Mouse (Mus musculus) myocyte (in vitro differentiated cells): ENCODE measurements around the gene Gorab. TPM values are rescaled to one million over a fixed set of nuclear protein-coding genes. Genes with fewer than 3 reads are reported as not detected.
A peak's percentile ranks its signal among the peaks of the same experiment; 100 is the strongest.

ENCODE experiments used
- H3K27me3 ChIP-seq: one replicate; pipeline ENCODE4 v1.6.1; 2011; ENCODE audit not compliant: control insufficient read depth, insufficient read depth, insufficient read length
- H3K36me3 ChIP-seq: one replicate; pipeline ENCODE4 v1.6.1; 2011; ENCODE audit not compliant: control insufficient read depth, insufficient read depth
- H3K4me2 ChIP-seq: one replicate; pipeline ENCODE4 v1.6.1; 2011; ENCODE audit warnings: low read depth, control low read depth
- H3K4me3 ChIP-seq: one replicate; pipeline ENCODE4 v1.5.1; 2011; ENCODE audit warnings: mild to moderate bottlenecking, control low read depth, moderate library complexity
- H3K79me2 ChIP-seq: one replicate; pipeline ENCODE4 v1.6.1; 2011; ENCODE audit not compliant: control insufficient read depth, insufficient read depth
- H3ac ChIP-seq: one replicate; pipeline ENCODE4 v1.6.1; 2011; ENCODE audit not compliant: control insufficient read depth, insufficient read length
- CEBPB ChIP-seq: IDR thresholded peaks from 2 replicates; pipeline ENCODE4 v1.6.1; 2011; ENCODE audit warnings: mild to moderate bottlenecking, moderate library complexity; ENCODE audit not compliant: poor library complexity, insufficient read depth, severe bottlenecking
- E2F4 ChIP-seq: IDR thresholded peaks from one replicate; pipeline ENCODE4 v1.6.1; 2011; ENCODE audit warnings: mild to moderate bottlenecking, control low read depth, moderate library complexity; ENCODE audit not compliant: insufficient read depth
- MAX ChIP-seq: IDR thresholded peaks from one replicate; pipeline ENCODE4 v1.6.1; 2011; ENCODE audit warnings: low read depth, mild to moderate bottlenecking, control low read depth
- MYOD1 ChIP-seq, 3 experiments: IDR thresholded peaks; one replicate each; pipeline ENCODE4 v1.6.1; 2011; ENCODE audit warnings: control low read depth in 2 of 3, low read depth in 2 of 3, mild to moderate bottlenecking in 2 of 3, moderate library complexity in 1 of 3; ENCODE audit not compliant: insufficient read length in 2 of 3, control insufficient read depth in 1 of 3
- MYOG ChIP-seq, 3 experiments: IDR thresholded peaks; one replicate each; pipeline ENCODE4 v1.6.1; 2011; ENCODE audit warnings: control low read depth in 2 of 3, low read depth in 2 of 3, mild to moderate bottlenecking in 2 of 3; ENCODE audit not compliant: insufficient read length in 2 of 3, control insufficient read depth in 1 of 3, insufficient read depth in 1 of 3
- POLR2A ChIP-seq: IDR thresholded peaks from one replicate; pipeline ENCODE4 v1.6.1; 2011; ENCODE audit warnings: low read depth, mild to moderate bottlenecking, control low read depth, moderate library complexity; ENCODE audit not compliant: insufficient read length
- POLR2AphosphoS2 ChIP-seq: IDR thresholded peaks from one replicate; pipeline ENCODE4 v1.6.1; 2011; ENCODE audit warnings: low read depth, control low read depth; ENCODE audit not compliant: insufficient read length
- REST ChIP-seq: IDR thresholded peaks from one replicate; pipeline ENCODE4 v1.6.1; 2011; ENCODE audit warnings: mild to moderate bottlenecking, control low read depth, moderate library complexity; ENCODE audit not compliant: insufficient read depth, insufficient read length
- SRF ChIP-seq: IDR thresholded peaks from one replicate; pipeline ENCODE4 v1.6.1; 2011; ENCODE audit warnings: low read depth; ENCODE audit not compliant: control insufficient read depth, insufficient read length
- TCF12 ChIP-seq: IDR thresholded peaks from one replicate; pipeline ENCODE4 v1.6.1; 2011; ENCODE audit warnings: mild to moderate bottlenecking, control low read depth; ENCODE audit not compliant: poor library complexity, insufficient read depth, severe bottlenecking
- TCF3 ChIP-seq: IDR thresholded peaks from one replicate; pipeline ENCODE4 v1.6.1; 2011; ENCODE audit warnings: low read depth, control low read depth; ENCODE audit not compliant: insufficient read length
- USF1 ChIP-seq: IDR thresholded peaks from one replicate; pipeline ENCODE4 v1.6.1; 2011; ENCODE audit warnings: low read depth, mild to moderate bottlenecking, control low read depth, moderate library complexity
- polyA plus RNA-seq: library from polyadenylated mRNA; unstranded; fragments of >200 nt; fragmentation: generic; extraction: Trizol; gene quantifications from one replicate; pipeline ENCODE4 v1.2.1, GENCODE M21; 2012; ENCODE audit warnings: missing spikeins

The Gorab gene
- polyA plus RNA-seq, 1 experiment = 2.9 TPM

DNA sequence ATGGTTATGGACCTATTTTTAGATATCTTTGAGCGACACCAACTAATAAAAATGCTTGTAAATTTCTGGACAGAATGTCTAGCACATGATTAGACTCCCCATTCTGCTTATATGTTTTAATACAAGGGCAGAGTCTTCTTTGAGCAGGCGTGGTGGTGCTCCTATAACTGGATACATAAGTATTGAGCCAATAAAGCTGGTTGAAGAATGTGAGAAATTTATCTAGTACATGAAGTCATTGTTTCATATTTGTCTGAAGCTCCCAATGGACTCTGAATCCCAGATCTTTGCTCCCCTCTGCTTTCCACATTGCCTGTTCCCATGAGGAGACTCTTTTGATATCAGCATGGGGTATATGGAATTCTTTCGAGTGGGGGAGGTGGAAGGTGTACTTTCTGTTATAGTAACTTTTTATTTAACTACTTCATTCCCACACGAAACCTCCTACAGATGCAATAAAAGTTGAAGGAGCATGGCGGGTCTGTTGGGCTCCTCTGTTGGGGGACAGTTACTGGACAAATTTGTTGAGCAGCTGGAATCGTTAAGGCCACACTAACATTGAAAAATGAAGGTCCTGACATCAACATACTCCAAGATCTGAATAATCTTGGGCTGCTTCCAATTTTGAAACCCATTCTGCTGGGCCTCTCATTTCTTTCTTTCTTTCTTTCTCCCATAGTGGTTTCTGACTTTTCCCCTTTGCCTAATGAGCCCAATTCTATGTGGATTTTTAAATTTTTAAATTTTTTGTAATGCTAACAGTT is 26.5 kb downstream of the Gorab start:
- TF ChIP-seq SRF (no peak), REST (no peak), POLR2AphosphoS2 (no peak), MYOD1 (IDR thresholded peaks at IDR 0.05; ENCODE audit: control insufficient read depth in 1 of 3, insufficient read length in 2 of 3, low read depth in 2 of 3) (no peak), MYOG (IDR thresholded peaks at IDR 0.05; ENCODE audit: control insufficient read depth in 1 of 3, insufficient read depth in 1 of 3, insufficient read length in 2 of 3, low read depth in 2 of 3) (no peak), USF1 (no peak), TCF3 (no peak), E2F4 (no peak), CEBPB (no peak), MAX (no peak), TCF12 (no peak), POLR2A (no peak)

DNA sequence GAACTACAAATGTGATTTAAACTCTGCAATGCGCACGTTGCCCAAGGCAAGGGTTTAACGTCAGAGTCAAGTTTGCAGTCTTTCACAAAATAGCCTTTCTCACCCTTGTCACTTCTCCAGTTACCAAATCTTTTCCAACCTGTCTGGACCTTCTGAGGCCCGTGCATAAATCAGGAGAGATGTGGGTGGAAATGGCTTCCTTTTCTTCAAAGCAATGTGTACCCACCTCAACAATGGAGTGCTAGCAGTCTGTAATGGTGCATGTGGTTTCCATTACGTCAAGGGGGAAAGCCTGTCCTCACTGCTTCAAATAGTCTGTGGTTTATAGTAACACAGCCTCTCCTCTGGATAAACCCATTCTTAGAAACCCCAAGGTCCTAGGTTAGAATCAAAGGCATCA is 29.0 kb downstream of the Gorab start:
- Histone ChIP-seq H3K4me2 (no peak overlapping the region), H3K36me3 (no peaks in the 10 kb centered on the region), H3K79me2 (no peaks in the 10 kb centered on the region), H3ac (no peak overlapping the region), H3K27me3 (no peaks in the 10 kb centered on the region), H3K4me3 (no peak overlapping the region)
- TF ChIP-seq POLR2AphosphoS2 = no peak
- no peak for TF ChIP-seq POLR2A
- TF ChIP-seq MAX = no peak

More for the DNA sequence above, 26.5 kb downstream of the Gorab start:
- no peak overlapping the region for H3K4me2 ChIP-seq
- H3K27me3 ChIP-seq = no peaks in the 10 kb centered on the region
- no peak overlapping the region for H3ac ChIP-seq
- H3K4me3 ChIP-seq = no peak overlapping the region
- H3K79me2 ChIP-seq = no peaks in the 10 kb centered on the region
- H3K36me3 ChIP-seq = no peaks in the 10 kb centered on the region

DNA sequence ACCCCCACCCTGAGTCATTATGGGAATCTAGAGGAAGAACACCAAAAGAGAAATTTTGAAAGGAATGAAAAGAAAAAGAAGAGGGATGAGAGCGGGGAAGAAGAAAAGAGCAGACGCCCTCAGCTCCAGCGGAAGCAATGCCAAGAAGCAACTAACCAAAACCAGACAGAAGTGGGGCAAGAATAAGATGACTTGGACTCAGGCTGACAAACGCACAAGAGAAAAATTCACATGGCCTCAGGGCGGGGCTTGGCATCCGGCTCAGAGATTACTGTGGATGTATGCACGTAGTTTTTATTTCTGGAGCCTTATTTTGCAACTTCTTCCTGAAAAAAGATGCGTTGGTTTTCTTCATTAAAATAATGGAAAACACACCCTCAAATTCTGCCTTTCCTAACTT is 41.3 kb downstream of the Gorab start:
- peak overlapping the region; percentile 35 for H3K4me2 ChIP-seq
- no peak overlapping the region for H3ac ChIP-seq
- TF ChIP-seq MYOG (IDR thresholded peaks at IDR 0.05; ENCODE audit: control insufficient read depth in 1 of 3, insufficient read depth in 1 of 3, insufficient read length in 2 of 3, low read depth in 2 of 3) (no peak), TCF12 (no peak), POLR2A (no peak), USF1 (no peak), REST (no peak), POLR2AphosphoS2 (no peak), MYOD1 (IDR thresholded peaks at IDR 0.05; ENCODE audit: control insufficient read depth in 1 of 3, insufficient read length in 2 of 3, low read depth in 2 of 3) (no peak), CEBPB (no peak), E2F4 (no peak), TCF3 (no peak), MAX (no peak), SRF (no peak)
- no peaks in the 10 kb centered on the region for H3K27me3 ChIP-seq
- H3K79me2 ChIP-seq = no peaks in the 10 kb centered on the region
- no peaks in the 10 kb centered on the region for H3K36me3 ChIP-seq
- H3K4me3 ChIP-seq = no peak overlapping the region

DNA sequence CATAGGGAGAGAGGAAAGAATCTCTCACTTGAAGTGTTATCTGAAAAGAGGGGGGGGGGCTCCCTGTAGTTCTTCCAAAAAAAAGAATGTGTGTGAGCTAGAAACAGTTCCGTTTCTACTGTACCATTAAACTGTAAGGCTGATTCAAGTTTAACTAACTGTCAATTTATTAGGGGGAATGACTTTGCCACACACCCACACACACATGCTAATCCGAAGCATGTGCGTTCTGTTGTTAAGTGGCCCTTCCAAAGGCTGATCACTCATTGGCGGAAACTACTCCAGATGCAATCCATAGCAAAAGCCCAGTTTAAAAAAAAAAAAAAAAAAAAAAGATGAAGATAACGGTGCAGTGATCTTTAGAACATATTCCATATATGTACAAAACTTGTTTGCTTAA is 42.1 kb downstream of the Gorab start:
- Histone ChIP-seq H3K79me2 (no peaks in the 10 kb centered on the region), H3K36me3 (no peaks in the 10 kb centered on the region), H3ac (no peak overlapping the region), H3K27me3 (no peaks in the 10 kb centered on the region), H3K4me2 (no peak overlapping the region), H3K4me3 (no peak overlapping the region)
- TF ChIP-seq E2F4 (no peak), POLR2AphosphoS2 (no peak), MYOD1 (IDR thresholded peaks at IDR 0.05; ENCODE audit: control insufficient read depth in 1 of 3, insufficient read length in 2 of 3, low read depth in 2 of 3) (no peak), CEBPB (no peak), REST (no peak), SRF (no peak), MYOG (IDR thresholded peaks at IDR 0.05; ENCODE audit: control insufficient read depth in 1 of 3, insufficient read depth in 1 of 3, insufficient read length in 2 of 3, low read depth in 2 of 3) (no peak), TCF3 (no peak), MAX (no peak), POLR2A (no peak), USF1 (no peak), TCF12 (no peak)

DNA sequence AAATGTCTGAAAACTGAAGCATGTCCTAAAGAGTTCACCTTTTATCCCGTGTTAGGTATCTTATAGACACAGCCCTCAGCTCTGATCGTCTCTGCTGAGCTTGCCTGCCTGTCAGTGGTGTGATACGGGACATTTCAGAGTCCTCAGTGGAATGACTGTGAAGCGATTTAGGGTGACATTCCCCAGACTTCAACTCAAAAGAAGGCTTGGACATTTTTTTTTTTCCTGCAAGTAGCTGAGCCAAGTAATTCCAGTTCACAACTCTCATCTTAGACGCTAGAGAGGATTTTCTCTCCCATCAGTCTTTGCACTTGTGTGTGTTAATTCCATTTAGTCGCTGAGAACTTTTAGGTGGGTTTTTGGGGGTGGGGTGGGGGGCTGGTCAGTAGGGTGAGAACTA is 42.7 kb downstream of the Gorab start:
- no peak overlapping the region for H3K4me3 ChIP-seq
- H3K4me2 ChIP-seq = no peak overlapping the region
- no peaks in the 10 kb centered on the region for H3K36me3 ChIP-seq
- no peaks in the 10 kb centered on the region for H3K27me3 ChIP-seq
- no peak overlapping the region for H3ac ChIP-seq
- TF ChIP-seq MYOG (IDR thresholded peaks at IDR 0.05; ENCODE audit: control insufficient read depth in 1 of 3, insufficient read depth in 1 of 3, insufficient read length in 2 of 3, low read depth in 2 of 3) (no peak), SRF (no peak), CEBPB (no peak)
- H3K79me2 ChIP-seq = no peaks in the 10 kb centered on the region
